Mouse (Mus musculus) hindlimb bud, embryonic 11.5 days (tissue): ENCODE measurements around the gene Per1.

Experiments used
- DNase-seq: peaks from one replicate; pipeline ENCODE4 v3.0.0-alpha.2; 2012; ENCODE audit warnings: low read depth, low spot score; ENCODE audit errors: extremely low spot score

Gene Per1

DNA sequence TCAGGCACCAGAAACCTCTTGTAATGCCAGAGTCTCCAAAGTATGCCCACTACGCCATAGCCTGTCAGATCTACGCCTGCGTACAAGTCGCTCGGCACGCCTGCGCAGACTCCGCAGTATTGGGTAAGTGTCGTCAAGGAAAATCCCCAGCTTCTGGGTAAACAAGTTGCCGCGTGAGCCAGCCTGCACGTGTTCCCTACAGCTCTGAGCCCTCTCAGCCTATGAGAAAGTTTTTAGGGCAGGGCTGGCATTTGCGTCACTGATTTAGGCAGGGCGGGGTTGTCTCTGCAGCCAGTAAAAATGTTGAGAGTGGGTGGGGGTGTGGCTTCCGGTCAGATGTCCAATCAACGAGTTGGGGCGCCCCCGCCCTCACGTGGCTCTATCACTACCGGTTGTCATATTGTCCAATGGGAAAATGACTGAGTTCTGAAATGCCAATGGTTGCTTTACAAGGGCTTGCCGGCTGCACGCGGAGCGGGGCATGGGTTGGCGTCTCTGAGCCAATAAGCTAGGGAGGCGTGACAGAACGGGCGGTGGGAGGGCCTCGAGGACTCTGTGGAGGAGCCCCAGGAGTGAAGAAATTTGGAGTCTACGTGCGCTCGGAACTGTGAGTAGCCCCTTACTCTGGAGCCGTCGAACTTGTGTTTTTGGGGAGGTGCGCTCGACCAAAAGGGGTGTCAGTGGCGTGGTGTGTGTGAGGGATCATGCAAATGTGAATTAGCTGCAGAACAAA, at the start of gene Per1:
TSS of gene Per1 (plus strand) at position 521 of the 733 bp plus-strand sequence.
- DNase-seq: peak; percentile 95

DNA sequence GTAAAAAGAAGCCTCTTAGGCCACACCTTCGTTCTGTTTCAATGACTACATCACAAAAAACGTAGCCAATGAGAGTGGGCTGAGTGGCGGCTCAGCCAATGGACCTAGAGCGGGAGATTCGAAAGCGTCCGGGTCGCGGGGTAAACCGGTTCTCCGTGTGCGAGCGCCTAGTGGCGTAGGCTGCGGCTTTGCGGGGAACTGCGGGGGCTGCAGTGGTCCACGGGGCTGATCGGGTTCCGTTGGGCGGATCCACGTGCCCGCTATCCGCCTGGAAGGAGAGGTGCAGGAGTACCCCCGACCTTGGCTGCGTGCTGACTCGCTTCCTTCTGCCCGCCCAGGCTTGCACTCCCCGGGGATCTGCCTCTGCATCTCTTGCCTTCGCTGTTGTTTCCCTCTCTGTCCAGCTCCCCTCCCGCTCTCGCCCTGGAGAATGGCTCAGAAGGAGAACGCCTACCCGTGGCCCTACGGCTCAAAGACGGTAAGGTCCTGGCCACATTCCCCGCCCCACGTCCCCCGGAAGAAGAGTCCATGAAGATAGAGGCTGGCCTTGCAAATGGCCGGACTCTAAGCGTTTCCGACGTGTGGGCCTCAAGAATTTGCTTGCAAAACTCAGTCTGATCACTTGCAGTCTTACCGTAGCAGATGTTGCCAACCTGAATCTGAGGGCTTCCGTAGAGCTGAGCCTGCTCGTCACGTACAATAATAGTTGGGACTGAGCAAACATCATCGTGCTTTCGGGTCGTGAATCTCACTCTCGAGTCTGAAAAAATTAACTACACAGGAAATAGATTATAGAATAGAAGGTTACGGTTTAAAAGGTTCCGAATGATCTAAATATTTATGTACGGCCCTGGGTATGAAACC, 49.3 kb upstream of the Per1 start, which contains the start of gene Aurkb:
TSS of gene Aurkb (plus strand) at position 117 of the 864 bp plus-strand sequence.
- no peak for DNase-seq

DNA sequence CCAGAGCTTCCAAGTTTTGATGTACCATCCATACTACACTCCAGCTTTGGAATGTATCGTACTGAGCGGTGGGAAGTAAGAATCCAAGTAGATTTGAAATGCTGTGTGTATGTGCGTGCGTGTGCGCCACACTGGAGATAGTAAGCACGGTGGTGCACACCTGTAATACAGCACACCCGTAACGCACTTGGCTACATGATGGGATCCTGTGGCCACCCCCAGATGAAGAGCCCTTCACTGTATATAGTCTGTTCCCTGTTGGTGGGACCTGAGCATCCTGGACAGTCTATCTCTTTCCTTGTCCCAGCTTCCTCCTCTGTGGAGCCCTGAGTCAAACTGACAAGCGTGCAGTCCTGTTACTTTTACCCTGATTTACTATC, 48.6 kb upstream of the Per1 start:
- no peak for DNase-seq

DNA sequence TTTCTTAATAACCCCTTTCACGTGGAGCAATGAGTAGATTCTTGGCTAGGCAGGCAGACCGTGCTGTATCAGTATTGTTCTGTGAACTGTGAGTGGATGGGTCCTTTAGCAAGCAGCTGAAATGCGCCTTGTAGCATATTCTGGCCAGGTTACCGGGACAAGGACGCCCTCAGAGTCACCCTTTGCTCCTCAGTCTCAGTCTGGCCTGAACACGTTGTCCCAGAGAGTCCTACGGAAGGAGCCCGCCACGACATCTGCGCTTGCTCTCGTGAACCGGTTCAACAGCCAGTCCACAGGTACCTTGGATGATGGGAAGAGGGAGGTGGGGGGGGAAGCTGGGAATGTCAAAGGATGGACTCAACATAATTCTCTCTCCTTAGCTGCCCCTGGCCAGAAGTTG, 47.4 kb upstream of the Per1 start:
- DNase-seq: no peak

DNA sequence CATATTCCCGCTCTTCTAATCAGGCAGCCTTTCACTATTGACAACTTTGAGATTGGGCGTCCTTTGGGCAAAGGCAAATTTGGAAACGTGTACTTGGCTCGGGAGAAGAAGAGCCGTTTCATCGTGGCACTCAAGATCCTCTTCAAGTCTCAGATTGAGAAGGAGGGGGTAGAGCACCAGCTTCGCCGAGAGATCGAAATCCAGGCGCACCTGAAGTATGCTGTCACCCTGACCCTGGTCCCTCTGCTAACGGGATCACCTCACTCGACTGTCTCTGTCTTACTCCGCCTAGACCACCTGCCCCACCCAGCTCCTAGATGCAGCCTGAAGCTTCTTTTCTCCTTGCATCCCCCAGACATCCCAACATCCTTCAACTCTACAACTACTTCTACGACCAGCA, 46.9 kb upstream of the Per1 start:
- no peak for DNase-seq

DNA sequence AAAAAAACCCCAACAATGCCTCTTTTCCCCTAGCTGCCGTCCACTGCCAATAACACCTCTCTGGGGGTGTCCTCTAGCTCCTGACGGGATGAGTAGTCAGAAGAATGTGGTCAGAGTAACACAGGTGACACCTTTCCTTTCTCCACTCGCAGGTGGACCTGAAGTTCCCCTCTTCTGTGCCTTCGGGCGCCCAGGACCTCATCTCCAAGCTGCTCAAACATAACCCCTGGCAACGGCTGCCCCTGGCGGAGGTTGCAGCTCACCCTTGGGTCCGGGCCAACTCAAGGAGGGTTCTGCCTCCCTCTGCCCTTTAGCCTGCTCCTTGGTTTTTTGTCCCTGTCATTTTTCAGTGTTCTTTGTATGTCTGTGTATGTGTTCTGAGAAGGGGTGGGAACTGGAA, 44.3 kb upstream of the Per1 start:
- DNase-seq: no peak

DNA sequence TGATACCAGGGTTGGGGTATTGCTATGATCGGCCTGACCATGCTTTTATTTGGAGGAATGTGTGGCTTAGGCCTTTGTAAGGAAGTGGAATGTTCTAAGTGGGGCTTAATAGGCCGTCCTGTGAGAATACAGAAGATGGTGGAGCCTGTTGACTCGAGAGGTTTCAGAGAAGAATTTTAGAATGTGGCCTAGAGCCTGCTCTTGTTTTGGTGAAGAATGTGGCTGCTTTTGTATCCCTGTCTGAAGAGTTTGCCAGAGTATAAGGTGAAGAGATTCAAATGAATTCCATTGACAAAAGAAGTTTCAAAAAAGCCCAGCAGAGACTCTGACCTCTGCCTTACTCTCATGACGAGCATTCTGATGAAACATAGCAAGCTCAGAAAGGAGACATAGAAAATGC, 43.2 kb upstream of the Per1 start:
- no peak for DNase-seq

DNA sequence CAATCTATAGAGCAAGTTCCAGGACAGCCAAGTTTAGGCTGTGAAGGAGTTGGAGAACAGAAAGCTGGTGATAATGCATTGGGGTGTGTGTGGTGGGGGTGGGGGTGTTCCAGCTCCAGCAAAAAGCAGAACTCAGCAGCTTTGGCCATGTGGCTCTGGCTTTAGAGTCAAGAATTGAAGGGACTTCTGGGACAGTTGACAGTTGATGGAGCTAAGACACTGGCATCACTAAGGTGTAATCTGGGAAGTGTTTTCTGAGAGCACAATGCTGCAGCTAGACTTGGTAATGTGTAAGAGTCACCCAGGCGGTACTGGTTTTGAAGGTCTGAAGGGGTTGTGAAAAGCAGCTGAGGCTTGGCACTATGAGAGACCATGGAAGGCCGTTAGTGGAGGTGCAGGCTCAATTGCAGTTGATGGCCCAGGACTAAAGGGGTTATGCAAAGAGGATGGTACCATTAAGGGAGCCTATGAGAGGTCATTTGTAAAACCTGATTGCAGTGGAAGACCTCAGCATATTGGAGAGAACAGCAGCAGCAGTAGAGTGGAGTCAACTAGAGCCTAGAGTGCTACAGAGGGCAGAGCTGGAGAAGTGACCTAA, 42.1 kb upstream of the Per1 start:
- DNase-seq: no peak

DNA sequence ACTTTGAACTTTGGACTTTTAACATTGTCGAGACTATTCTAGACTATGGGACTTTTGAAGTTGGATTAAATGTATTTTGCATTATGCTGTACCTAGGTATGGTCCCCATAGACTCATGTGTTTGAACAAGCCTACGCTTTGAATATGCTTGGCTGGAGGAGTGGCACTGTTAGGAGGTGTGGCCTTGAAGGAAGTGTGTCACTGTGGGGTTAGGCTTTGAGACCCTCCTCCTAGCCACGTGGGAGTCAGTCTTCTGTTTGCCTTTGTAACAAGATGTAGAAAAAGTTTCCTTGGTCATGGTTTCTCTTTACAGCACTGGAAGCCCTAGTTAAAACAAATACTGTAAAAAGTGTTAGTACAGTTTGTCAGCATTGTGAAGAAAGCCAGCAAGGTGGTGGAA, 41.2 kb upstream of the Per1 start:
- no peak for DNase-seq

DNA sequence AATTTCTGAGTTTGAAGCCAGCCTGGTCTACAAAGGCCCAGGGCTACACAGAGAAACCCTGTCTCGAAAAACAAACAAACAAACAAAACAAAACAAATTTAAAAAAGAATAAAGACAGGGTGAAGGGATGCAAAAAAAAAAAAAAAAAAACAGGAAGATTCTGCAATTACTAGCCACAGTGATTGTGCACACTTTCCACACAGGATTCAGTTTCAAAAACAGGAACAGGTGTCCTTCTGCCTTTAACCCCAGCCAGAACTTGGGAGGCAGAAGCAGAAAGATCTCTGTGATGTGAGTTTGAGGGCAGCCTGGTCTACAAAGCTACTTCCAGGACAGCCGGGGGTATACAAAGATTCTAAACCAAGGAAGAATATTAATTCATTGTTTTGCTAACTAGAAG, 36.8 kb upstream of the Per1 start:
- no peak for DNase-seq

DNA sequence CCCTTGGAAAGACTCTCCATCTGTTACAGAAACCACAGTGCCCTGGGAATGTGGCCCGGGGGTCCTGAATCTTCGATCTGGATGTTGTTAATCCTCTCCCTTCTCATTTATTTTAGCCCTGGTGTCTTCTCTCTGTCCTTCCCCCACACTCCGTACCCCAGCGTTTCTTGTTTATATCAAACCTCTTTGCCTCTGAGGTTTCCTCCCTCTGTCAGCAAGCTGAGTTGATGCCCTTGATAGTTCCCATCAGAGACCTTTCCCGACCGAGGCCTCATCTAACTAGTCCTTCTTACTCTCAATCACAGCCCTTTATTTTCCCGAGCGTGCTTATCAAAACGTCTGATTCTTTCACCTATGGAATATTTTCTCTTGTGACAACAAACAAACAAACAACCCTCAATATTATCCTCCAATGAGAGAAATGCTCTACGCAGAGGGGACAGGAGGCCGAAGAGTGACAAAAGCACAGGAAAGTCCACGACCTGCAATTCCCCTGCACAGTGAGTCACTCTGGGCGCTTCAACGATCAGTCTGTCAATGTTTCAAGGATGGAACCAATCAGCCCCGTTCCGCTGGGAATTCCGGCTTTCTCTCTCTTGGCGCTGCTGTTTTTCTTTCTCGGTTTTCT, 36.2 kb upstream of the Per1 start:
- DNase-seq: no peak

DNA sequence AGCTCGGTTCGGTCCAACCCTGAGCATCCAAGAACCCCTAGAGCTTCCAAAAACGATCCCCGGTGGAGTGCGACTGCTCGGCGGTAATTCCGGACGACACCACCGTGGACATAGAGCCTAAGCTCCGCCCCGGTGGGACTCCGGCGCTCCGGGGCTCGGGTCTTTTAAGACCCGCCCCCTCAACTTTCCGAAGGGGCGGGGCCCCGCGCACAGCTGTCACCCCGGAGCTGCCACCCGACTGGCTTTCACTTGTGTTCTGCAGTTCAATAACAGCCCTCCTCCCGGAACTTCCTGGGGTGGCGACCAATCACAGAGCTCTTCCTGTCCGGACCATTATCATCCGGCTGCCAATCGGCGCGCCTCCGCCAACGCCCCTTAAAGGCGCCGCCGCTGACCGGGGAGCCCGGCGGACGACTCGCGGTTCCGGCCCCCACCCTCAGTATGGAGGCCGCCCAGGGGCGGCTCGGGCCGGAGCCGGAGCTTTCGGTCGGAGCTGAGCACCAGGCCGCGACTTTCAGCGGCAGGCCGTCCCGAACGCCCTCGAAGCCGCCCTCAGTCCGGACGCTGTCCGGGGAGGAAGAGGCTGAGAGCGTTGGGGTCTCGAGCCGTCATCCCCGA, 35.6 kb upstream of the Per1 start, which contains the start of gene Borcs6:
TSS of gene Borcs6 (plus strand) at position 361 of the 618 bp plus-strand sequence.
- DNase-seq: no peak

DNA sequence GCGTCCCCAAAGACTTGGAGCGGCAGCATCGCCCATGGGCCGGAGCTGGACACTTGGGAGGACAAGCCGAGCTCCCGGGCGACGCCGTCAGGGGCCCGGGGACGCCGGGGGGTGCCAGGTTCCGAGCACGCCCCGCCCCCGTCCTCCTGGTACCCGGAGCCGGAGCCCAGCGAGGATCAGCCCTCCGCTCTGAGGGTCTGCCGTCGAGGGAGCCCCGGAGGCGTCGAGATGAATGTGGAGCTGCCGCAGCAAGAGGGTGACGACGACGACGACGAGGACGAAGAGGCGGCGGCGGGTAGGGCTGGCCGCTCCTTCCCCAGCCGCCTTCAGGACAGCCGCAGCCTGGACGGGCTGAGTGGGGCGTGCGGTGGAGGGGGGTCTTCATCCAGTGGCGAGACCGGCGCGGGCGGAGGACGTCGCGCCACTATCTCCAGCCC, 35.0 kb upstream of the Per1 start:
- DNase-seq: no peak

DNA sequence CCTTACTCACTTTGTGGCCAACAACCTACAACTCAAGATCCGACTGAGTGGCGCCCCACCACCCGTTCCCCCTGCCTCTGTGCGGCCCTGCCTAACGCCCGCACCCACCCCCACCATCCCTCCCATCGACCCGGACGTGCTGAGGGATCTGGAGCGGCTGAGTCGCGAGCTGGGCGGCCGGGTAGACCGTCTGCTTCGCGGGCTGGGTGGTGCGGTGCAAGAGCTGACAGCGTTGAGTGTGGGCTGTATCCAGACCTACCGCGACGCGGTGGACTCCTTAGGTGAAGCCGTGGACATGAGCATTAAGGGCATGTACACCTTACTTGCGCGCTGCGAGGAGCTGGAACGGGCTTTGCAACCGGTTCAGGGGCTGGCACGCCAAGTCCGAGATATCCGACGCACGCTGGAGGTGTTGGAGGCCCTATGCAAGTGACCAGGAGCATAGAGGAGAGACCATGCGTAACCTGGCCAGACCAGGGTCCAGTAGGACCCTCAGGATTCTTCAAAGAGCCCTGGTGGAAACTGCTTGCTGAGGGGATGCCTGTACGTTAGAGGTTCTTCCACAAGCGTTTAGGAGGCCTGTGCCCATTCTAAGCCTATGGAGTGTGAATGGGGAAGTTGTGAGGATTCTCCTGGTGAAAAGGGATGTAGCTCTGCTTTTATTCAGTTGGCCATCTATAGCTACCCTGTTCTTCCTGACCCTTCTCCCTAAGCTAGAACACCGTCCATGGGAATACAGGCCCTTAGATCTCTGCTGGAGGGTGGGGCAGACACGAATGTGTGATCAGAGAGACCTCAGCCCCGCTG, 34.4 kb upstream of the Per1 start:
- DNase-seq: no peak

DNA sequence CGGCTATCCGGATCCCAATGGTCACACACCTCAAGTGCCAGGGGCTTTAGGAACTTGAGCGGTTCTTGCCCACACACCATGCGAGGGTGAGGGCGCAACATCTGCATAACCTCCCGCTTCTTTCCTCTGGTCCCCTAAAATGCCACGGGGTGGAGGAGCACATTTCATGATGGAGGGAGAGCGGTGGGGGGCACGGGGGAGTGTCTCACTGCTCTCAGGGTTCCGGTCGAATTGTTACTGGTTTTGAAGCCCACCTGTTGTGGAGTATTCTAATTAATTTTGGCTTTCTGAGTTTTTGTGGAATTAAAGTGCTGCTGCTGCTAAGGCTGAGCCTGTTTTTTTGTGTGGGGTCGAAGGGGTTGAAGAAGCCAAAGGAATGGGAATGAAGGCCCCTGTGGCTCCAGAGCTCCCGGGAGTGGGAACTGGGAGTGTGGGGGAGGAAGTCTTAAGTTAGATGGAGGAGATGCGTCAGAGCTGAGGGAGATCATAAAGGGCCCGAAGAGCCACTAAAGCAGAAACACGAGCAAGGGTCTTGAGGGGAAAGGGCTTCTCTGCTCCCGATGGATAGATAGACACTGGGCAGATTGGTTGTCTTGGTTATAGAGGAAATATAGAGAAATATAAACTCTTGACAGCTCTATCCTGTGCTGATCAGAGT, 33.6 kb upstream of the Per1 start:
- no peak for DNase-seq

DNA sequence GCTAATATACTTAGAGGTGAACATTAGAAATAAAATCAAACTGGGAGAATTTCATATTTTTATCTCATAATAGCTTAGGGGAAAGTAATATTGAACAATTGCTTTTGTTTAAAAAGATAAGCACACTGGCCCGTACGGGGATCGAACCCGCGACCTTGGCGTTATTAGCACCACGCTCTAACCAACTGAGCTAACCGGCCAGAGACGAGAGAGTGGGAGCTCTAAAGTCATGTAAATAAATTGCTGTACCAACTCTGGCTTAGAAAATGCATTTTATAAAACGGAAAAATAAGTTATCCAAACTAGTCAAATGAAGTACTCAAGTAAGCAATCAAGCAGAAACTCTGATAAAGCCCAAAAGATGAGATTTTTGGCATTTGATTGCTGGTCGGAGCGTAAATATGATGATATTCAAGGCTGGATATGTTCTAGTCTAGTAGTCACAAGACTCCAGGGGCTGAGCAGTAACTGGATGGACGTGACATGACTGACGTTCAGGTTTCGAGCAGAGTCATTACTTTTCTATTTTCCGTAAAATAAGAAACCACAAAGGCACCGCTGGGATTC, 32.7 kb upstream of the Per1 start:
- DNase-seq: no peak

DNA sequence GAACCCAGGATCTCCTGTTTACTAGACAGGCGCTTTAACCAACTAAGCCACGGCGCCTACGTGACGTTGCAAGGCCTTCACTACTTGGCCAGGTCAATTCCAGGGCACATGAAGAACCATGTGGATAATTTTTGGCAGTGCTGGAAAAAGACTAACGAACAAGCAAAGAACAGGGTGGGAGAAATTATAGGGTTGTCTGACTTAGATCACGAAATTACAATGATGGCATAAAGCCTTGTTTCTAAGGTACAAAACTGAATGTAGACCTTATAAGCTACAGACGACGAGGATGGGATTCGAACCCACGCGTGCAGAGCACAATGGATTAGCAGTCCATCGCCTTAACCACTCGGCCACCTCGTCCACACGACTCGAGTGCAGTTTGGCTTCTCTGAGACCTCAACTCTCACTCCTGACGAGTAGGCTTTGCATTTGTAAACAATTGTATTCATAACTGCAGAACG, 32.2 kb upstream of the Per1 start:
- no peak for DNase-seq

DNA sequence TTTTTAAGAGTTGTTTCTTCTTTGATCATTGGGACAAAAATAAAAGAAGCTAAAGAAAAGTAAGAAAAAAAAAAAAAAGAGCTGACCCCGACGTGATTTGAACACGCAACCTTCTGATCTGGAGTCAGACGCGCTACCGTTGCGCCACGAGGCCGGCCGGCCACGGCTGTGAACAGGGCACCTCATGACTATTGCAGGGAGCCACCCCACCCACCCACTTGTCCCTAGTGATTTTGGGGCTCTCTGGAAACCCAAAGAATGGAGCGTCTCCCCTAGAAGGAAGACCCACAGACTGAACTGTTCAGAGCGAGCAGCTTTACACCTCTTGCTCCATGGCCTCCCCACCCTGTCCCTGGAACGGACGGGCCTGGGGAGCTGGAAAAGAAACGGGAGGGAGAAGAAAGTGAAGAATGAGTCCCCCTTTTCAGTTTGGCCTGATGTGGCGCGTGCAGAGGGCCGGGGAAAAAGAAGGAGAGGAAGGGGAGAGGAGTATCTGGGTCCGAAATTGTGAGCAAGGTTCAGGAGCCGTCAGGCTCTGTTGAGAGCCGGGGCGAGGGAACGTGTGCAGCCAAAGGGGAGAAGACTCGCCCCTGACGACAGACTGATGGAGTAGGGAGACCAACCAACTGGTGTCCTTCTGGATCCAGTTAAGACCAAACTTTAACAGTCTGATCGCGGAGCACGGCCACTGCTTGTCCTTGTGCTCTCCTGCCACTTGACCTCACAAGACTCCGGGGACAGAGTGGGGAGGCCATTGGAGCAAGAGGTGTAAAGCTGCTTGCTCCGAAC, 31.4 kb upstream of the Per1 start:
- no peak for DNase-seq
